Mouse (Mus musculus): ENCODE measurements around the gene 1700086D15Rik.

GRCm38 (mm10) chr11:65133661-65134060 lies 26.0 kb downstream of the 1700086D15Rik start:
- TF ChIP-seq CTCF (IDR thresholded peaks at IDR 0.05; ENCODE audit: low read depth) (no peak), EP300 (optimal IDR thresholded peaks at IDR 0.05) (no peak)
